Mouse (Mus musculus) neutrophil, adult 5-6 weeks (primary cell): ENCODE measurements at regions not wholly inside any gene's neighbourhood (a gene's known extent, or its start where the extent isn't known, plus 50 kb on each side); places are given as distances from the start of the nearest gene placed in this dataset.
"Not testable (repeated sequence)": the region's sequence is repeated elsewhere in the genome, so short reads cannot be mapped to it uniquely, and the experiment has no call there.

Experiments
- ATAC-seq: fragments of 151-379, 151-347 bp; 2 replicates; pipeline ENCODE4 v1.8.0; 2017; ENCODE audit warnings: mild to moderate bottlenecking, moderate TSS enrichment; ENCODE audit not compliant: insufficient number of reproducible peaks, poor library complexity, low FRiP score, severe bottlenecking; ENCODE audit errors: extremely low read depth

GRCm38 (mm10) chr12:106291476-106292046 is 281.5 kb downstream of the Vrk1 start:
- no peak for ATAC-seq

- no peak for ATAC-seq
These were observed 283.1 kb downstream of the Vrk1 start for GRCm38 (mm10) chr12:106293117-106293516.

DNA sequence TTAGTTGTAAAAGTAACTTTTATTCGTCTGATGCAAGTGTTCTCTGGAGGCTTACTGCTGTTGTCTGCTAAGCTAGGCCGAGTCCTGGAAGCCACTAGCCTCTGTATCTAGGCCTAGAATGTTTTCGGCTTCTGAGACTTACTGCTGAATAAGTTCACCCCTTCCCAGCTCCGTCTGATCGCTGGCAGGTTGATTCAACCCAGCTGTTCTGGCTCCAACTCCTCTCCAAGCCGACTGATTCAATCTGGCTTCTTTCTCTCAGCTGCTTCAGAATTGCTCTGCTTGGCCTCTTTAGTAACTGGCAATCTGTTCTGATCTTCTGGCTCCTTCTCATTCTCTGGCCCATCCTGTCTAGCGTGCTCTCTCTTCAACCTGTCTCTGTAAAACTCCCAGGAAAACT is 285.6 kb downstream of the Vrk1 start:
- no peak for ATAC-seq

DNA sequence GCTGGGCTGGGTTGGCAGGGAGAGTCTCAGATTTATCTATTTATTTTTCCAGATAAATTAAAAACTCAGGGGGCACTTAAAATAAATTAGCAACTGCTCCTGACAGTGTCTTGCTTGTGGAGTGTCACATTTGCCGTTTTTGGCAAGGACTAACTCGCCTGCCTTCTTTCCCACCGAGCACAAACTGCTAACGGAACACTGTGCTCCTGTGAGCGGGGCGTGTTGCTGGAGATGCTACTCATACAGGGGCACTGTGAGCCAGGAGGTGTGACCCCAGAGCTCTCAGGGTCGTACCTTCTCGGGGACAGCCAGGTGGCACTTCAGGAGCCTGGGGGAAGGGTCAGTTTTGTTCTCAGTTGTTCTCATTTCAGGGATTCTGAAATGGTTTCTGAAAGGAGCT is 292.6 kb downstream of the Vrk1 start:
- no peak for ATAC-seq

DNA sequence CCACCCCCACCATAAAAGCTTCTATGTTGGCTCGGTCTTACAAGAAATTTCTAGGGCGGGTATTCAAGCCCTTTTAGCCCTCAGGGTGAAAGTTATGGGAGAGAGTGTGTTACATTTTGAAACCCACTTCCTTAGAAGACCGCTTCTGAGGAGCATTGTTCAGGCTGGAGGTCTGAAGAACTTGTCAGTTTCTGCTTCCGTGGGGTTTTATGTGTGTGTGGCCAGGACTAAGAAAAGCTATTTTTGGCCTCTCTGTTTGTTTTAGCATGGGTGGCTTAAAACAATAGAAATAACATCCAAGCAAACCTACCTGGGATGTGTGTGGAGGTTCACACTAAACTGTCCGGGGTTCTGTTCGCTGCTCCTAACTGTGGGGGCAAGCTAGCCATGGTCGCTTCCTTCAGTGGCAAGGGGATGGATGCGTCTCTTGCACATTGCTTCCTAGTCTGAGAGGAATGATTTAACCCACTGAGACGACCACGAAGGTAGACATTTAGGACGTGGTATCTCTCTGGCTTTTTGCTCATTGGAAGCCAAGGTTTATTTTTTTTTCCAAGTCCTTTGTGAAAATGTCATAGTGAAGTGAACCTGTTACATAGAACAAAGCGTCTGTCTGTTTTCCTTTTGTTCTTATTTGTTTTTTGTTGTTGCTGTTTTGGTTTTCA is 298.4 kb downstream of the Vrk1 start:
- no peak for ATAC-seq

DNA sequence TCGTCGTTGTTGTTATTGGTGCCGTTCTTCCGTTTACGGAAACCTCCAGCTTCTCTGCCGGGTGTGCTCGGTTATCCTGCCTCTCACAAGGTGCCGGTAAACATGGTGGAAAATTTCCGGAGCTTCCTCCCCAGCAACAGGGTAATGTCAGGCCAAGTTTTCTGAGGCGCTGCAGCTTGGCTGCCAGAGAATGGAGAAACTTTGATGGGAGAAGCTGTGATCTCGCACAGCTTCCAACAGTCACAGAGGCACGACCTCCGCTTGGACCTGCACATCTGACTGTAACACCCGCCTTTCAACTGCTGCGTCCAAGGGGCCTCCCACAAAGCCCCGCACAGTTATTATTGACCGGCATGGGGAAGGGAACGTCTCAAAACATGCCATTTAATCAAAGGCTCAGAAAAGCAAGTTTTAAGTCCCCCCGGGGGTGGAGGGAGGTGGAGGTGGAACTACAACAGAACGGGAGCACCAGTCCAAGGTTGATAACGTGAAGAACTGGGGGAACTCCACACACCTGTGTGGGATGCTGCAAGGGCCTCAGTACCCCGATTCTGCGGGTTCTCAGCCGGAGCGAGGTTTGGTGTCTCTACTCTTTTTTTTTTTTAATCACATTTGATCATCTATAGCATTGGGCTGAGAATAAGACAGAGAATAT is 299.1 kb downstream of the Vrk1 start:
- no peak for ATAC-seq

GRCm38 (mm10) chr12:106310171-106310570 is 300.1 kb downstream of the Vrk1 start:
- no peak for ATAC-seq

GRCm38 (mm10) chr12:106310585-106311319 is 300.7 kb downstream of the Vrk1 start:
- ATAC-seq: no peak

DNA sequence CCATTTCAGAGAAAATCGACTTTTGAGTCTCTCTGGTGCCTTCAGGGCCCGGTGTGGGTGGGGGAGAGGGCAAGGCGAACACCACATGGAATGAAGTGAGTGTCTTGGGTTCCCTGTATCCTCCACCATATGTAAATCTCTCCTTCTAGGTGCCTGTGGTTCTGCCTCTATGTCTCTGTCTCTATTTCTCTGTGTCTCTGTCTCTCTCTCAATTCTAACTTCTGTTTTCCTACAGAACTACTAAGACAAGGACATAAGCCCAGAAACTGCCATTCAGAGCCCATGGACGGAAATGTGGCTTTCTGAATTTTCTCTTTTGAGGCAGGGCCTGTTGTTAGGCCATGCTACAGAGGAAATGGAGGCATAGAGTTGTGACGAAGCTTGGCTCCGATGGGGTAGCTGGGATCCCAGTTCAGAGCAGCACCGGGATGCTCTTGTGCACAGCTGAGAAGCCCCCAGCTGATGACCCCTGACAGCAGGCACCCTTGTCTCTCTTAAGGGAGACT is 301.3 kb downstream of the Vrk1 start:
- ATAC-seq: no peak

DNA sequence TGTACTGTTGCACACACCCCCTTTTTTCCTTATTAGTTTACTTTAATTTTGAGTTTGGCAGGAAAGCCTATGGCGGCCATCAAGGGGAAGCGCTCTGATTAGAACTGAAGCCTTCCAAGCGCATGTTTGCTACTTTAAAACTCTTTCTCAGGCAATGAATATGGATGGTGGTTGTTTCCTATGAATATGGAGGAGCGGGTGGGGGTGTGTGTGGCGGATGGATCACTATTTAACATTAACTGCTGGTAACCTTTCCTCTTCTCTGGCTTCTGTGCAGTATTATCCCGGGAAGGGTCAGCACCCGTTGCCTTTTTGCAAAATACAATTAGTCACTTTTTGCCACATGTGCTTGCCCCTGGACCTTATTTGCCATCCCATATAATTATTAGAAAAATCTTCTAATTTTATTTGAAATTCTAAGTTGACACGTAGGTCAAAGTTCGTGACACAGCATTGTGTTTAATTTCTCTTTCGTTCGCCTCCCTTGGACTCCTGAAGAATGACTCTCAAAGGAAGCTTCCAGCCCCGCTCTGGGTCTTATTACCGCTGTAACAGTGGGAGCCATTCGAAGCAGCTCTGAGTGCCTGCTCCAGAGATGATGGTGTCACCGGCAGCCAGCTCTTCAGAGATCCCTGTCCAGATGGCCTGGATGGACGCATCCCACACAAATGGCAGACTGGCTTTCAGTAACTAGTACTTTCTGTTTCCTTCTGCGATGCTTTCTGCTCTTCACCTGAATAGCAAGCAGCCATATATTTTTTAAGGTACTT is 302.0 kb downstream of the Vrk1 start:
- no peak for ATAC-seq

GRCm38 (mm10) chr12:106317738-106318137 is 307.7 kb downstream of the Vrk1 start:
- no peak for ATAC-seq

DNA sequence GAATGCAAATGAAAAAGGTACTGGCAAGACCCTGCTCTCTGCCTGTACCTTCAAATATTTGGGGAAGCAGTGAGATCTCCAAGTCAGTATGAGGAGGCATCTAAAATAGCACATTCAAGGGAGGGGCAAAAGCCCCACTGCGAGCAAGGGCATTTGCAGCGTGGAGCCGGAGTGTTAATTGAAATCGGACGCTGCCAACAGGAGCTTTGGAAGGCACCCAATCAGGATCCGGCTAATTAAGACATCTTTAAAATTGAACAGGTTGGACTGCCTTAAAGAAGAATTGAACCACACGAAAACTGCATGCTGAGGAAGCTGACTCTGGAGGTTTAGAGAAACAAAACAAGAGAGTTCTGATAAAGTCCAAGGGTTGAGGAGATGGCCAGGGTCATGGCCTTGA is 311.5 kb downstream of the Vrk1 start:
- ATAC-seq: no peak

DNA sequence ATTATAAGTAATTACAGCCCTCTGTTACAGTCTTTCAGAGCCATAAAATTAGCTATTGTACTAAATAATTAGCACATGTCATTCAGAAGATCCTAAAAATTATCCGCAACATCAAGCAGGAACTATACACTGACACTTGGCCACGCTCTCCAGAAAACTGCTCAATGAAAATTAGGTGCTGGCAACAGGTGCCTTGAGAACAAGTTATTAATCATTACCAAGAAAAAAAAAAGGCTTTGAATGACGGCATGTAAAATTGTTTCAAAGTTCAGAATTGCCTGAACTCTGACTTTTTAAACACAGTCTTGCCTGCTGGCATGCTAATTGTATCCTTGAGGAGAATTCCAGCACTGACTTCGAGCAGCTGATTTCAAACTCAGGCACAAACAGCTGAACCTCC is 316.6 kb downstream of the Vrk1 start:
- no peak for ATAC-seq

GRCm38 (mm10) chr12:106327351-106327750 is 317.3 kb downstream of the Vrk1 start:
- ATAC-seq: no peak

GRCm38 (mm10) chr12:106357867-106358266 is 347.8 kb downstream of the Vrk1 start:
- ATAC-seq: no peak

DNA sequence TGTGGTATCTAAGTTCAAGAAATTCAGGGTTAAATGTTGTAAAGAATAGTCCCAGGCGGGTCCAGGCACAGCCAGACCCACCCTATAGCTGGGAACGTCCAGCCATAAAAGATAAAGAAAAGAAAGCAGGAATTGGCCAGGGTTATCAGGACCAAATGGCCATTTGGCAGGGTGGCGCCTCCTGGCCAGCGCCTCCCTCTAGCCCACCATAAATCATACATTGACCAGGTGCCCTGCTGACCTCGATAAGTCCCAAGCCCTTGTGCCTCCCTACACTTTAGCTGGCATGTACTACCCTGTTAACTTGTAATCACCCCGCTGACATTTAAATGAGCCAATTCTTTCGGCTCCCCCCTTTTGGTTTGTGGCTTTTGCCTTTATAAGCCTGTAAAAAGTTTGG is 351.6 kb downstream of the Vrk1 start:
- ATAC-seq: not testable (repeated sequence)

DNA sequence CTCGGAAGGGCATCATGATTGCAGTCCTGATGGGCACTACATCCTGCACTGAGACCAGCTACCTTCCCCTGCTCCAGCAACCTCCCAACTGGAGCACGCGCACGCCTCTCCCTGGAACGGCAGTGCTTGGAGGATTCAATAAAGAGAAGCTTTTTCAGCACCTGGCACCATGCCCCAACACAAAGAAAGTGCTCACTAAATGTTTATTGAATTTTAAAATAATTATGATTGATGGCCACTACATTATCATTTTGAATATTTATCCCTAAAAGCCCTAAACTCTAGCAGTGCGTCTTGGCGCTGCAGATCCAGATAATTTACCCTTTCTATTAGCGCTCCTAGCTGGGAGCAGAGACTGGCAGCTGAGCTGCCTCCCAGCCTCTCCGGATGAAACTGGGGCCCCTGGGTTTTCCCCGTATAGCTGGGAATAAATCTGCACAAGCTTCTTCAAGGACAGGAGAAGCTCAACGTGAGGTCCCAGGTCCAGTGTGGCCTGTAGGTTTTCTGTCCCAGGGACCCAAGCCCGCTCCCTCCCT is 364.9 kb downstream of the Vrk1 start:
- no peak for ATAC-seq

DNA sequence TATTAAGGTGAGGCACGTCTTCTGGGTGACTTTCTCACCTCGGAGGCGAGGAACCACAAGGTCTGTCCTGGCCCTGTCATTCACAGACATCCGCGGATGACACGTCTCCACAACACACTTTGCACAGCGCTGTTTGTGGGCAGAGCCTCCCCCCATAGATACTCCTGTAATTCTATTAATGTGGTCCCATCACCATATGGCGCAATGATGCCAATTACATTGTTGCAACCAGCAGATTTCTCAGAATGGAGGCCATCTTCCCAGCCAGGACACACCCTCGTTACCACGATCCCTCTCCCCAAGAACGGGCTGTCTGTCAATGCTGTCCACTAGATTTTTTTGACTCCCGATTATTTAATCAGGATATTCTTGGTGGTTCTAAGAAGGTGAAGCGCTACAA is 365.9 kb downstream of the Vrk1 start:
- no peak for ATAC-seq

DNA sequence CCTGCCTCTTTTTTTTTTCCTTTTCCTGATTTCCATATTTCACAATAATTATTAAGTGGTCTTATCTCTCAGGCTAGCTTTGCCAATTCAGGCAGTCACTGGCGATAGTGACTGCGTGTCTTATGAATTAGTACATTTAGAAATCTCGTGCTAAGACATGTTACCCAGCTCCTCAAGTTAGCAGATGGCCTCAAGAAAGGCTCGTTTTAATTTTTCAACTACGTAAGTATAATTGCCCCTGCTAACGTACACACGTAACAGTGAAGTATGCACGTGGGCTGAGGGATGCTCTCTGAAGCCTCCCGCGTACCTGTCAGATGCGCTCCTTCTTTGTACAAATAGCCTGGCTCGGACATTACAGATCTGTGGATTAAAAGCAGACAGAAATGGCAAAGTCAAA is 366.8 kb downstream of the Vrk1 start:
- ATAC-seq: no peak
